Mouse (Mus musculus) cerebral cortex, adult 2 months (tissue): ENCODE data around the gene Chchd3.

Experiments used
- WGBS: fragments of 180-500 bp; shearing (Covaris S2); methylation state at CpG from one replicate; pipeline ENCODE4 v1.1.7; 2018; 5-methylcytosine and 5-hydroxymethylcytosine counted together

Gene Chchd3

DNA sequence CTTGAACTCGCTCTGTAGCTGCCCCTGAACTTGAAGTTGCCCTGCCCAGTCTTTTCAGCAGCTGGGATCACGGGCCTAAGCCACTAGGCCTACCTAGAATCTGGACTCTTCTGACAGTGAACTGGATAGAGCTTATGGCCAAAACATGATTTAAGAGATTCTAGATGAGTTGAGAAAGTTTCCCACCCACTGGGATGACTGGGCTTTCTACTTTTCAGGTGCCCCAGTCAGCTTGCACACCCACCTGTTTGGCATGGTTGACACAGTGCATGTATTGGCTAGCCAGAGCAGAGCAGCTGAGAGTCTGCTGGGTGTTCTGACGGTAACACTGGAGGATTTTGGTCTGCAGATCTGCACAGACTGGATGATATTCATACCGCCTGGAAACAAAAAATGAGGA, 256.4 kb downstream of the Chchd3 start:
- WGBS, result over 99% methylated on average over 4 of the region's 4 CpGs

DNA sequence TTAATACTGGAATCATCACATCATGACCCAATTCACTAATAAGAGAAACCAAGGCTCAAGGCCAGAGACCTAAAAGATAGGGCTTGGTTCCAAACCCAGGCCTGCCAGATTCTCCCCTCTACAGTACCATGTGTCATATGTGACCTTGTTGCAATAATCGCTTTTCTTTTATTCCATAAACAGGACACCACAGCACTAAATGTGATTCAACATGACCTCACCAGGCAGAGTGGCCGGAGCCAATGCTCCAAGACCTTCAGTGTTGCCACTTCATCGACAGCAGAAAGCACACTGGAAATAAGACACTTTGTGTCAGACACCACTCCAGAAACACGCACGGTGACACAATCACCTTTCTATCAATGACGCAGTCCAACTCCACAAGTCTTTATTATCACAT, 258.3 kb downstream of the Chchd3 start:
- 96% methylated on average over 6 of the region's 6 CpGs for WGBS

DNA sequence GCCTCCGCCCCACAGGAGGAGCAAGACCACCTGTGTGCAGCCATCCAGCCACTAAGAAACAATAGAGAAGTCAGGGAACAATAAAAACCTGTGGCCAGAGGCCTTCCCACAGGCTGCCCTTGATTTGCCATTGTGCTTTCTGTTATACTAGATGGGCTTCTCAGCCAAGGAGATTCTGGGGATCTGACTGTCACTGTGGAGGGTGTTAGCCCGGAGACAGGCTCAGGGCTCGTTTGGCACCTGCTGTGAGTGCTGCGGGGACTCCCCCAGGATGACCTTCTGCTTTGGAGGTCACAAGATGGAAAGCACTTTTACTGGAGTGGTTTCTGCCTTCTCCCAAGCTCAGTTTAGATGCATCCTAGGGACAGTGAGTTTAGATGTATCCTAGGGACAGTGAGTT, 262.5 kb downstream of the Chchd3 start:
- WGBS, result 66% methylated on average over 4 of the region's 4 CpGs

DNA sequence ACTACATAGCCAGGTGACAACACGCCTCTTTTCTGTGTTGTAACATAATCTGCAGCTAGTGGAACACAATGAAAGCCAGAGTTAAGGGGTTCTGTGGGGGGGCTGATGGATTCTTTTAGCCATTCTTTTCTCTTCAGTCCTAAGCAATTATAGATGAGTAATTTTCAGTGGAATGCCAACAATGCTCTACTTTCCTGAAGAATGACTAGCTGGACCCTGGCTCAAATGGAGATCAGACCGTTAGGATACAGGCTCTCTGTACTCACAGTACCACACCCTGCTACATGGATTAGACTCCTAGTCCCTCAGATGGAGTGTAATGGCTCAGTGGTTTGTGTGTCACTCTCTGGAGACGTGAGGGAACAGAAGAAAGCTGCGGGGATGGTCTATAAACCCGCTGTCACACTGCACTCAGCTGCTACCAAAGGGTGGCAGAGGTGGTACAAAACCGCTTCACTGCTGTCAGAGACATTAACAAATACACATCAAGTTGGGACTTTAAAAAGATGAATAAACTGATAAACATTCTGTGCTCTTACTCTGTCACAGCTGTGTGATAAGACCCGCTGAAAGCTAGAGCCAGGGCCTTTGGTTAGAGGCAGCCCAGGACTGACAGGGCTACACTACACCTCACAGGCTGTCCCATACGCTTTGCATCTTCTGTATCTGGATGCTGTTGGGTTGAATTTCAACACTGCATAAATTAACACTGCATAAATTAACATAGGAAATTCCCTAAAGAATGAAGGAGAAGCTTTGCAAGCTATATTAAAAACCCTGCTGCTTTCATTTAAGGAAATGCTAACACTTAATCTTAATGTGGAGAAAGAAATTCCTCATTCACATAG, 264.2 kb downstream of the Chchd3 start:
- WGBS, result 56% methylated on average over 8 of the region's 8 CpGs

DNA sequence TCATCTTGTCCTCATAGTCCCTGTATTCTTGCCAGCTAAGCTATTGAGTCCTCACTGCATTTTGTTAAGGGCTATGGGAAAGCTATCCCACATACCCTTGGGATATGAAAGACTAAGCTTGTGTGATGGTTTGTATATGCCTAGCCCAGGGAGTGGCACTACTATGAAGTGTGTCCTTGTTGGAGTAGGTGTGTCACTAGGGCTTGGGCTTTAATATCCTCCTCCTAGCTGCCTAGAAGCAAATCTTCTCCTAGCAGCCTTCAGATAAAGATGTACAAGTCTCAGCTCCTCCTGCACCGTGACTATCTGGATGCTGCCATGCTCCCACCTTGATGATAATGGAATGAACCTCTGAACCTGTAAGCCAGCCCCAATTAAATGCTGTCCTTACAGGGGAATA, 266.5 kb downstream of the Chchd3 start:
- 97% methylated on average over 1 of the region's 1 CpGs for WGBS

DNA sequence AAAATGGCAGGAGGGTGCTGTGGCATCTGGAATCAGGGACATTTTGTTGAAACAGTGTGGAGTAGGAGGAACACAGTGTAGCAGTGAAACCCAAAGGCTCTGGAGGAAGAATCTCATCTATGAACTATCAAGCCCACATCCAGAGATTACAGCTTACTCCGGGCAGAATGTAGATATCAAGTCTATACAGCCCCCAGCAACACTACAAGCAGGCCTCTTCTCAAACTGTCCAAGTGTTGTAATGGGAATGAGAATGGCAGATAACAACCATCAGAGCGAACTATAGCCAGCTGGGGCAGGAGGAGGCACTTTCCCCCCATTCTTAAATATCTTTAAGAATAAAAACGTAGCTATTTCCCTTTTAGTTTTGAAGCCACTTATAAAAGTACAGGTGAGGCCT, 266.9 kb downstream of the Chchd3 start:
- over 99% methylated on average over 3 of the region's 3 CpGs for WGBS

DNA sequence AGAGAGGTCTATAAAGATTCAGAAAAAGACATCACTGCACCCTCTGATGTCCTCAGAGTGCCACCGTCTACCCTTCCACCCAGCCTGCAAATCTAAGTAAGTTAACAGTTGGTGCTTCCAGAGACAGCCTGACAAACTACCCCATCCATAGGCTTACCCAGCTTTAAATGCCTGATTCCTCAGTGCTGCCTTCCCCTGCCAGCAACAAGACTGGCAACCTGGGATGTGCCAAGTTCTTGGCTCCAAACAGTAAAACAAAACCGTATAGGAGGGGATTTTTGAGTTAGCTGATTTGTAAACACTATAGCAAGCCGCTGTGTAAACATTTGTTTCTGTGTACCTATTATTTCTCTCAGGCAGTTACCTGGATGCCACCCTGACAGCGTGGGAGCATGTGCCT, 269.6 kb downstream of the Chchd3 start:
- 74% methylated on average over 4 of the region's 4 CpGs for WGBS

DNA sequence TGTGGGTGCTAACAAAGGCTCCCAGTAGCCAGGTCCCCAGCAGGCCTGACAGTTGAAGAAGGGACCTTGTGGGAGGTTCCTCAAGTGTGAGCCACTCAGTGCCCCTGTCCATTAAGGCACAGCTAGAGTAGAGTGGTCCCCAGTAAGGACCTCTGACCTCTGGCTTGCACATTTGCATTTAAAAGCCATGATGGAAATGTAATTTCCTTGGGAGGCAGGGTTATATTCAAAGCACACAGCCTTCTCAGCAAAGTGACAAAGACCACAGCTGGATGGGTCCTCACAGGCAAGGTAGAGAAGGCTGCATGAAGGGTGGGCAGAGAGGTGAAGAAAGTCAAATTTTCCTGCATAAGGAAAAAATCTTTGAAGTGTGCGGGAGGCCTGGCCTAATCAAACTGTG, 272.7 kb downstream of the Chchd3 start:
- WGBS, result 86% methylated on average over 1 of the region's 1 CpGs

DNA sequence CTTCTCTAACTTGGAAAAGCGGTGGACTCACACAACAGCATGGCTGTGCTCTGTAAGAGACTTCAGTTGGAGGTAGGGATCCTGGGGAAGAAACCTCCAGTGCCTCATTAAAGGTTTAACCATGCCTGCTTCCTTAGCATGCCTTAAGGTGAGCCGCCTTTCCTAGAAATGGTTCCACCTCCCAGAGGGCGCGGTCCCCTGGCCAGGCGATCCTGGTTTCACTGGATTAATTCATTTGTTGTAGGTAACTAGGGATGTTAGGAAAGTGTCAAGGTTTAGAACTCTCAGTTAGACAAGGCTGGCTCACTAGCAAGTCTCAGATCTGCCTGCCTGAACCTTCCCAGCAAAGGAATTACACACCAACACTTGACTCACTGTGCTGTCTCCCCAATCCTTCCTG, 273.9 kb downstream of the Chchd3 start:
- 97% methylated on average over 5 of the region's 5 CpGs for WGBS

DNA sequence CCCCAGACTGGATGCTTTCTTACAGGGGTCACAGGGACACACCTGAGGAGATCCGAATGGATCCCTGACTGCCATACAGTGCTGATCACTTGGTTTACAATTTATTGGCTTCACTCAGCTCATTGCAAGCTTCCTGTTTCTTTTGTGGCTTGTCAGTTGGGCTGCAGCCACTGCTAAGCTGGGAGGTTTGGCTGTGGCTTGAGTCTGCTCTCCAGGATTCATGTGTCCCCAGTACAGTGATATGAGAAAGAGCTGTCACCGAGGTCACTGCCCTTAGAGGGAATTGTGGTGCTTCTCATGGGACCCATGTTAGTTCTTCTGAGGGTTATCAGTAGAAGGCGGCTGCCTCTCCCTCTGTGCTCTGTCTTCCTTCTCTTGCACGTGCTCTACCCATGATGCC, 277.0 kb downstream of the Chchd3 start:
- WGBS, result 86% methylated on average over 4 of the region's 4 CpGs

DNA sequence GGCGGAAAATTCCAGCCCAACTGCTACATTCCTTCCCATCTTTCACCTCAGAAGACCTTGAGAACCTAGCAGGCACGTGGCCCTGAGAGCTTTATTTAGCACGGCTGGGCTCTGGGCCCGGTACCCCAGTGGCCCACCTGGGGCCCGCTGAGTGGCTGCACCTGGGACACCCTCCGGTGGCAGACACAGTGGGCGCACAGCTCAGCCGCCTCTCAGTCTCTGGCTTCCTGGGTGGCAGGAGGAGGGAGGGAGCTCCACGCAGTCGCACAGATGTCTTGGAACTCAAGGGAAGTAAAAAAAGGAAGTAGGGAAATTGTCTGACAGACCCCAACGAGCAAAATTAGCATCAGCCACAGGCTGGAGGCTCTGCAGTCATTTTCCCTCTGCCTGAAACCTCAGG, 279.5 kb downstream of the Chchd3 start:
- WGBS, result 8% methylated on average over 11 of the region's 11 CpGs

DNA sequence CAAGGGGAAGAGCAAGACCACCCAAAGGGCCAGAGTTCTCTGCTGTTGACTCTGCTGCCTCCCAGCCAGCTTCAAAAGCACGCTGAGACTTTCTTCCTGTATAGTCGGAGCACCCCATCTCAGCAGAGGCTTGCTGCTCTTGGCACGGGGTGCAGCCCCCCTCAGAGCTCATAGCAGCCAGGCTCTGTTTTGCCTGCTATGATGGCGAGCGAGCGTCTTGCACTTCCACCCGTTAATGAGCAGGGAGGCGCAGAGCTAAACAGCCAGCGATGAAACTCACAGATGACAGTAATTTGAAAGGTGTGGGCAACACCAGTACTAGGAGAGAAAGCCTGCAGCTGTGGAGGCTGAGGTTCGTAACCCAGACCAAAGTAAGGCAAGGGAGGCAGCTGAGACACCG, 283.7 kb downstream of the Chchd3 start:
- 37% methylated on average over 11 of the region's 11 CpGs for WGBS

DNA sequence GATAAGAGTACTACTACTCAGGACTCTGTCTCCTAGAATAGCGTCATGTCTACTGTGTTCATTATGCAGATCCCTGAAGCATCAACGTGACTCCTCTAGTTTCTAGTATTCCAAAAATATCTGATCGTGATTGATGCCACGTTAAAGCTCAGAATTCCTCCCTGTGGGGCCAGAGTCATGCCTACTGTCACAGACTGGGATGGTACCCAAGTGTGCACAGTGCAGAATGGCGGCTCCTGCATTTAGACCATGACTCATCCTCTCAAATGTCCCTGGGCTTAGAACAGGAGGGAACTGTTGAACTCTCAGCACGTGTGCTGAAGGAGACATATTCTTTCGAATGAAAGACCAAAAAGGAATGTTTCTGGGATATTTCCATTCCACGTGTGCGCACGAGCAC, 305.5 kb downstream of the Chchd3 start:
- WGBS, result 54% methylated on average over 10 of the region's 10 CpGs

DNA sequence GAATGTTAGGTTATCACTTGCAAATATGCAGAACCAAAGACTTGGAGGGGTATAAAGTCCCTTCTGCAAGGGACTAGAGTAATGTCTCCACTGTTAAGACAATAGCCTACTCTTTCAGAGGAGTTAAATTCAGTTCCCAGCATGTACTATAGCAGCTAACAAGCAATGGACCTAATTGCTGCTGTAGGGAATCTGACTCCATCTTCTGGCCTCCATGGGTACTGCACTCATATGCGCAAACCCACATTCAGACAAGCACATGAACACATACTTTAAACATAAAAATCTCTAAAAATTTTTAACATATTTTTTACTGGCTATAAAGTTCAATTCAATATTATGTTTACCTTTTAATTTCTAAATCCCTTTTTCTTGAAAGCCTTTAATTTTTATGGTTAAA, 310.2 kb downstream of the Chchd3 start:
- WGBS, result 94% methylated on average over 1 of the region's 1 CpGs

DNA sequence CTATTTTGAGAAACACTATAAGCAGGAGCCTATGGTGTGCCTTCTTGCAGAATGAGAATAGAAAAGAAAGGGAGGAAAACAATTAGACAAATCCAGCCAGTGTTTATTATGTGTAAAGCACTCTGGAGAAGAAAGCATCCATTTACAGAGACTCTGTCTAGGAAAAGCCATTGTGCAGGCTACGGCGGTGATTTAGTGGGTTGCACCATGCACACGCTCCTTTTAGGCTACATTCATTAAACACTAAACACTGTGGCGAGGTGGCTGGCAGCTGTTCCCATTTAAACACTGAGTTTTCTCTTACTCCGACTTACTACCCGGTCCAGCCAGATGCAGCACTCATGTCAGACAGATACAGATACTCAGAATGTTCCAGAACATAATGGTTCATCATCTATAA, 311.3 kb downstream of the Chchd3 start:
- 39% methylated on average over 6 of the region's 6 CpGs for WGBS

DNA sequence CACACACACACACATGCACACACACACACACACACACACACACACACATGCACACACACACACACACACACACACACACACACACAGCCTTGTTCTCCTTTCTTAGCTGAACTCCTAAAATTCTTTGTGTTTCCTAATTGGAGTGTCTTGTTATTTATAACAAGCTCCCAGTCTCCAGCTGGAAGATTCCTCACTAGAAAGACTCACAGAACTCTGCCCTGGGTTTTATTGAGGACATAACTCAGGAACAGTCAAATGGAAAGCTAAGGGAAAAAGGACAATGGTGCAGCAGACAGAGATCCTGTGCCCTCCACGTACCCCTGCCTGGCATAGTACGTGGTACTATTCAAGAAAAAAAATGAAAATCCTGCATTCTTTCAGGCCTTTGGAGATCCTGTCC, 312.7 kb downstream of the Chchd3 start:
- 62% methylated on average over 2 of the region's 2 CpGs for WGBS
